Mouse (Mus musculus) intestine, embryonic 16.5 days (tissue): ENCODE results near the gene Trim12c. TPM values are rescaled to one million over a fixed set of nuclear protein-coding genes. Genes with fewer than 3 reads are reported as not detected.
"Not testable (repeated sequence)": the region's sequence is repeated elsewhere in the genome, so short reads cannot be mapped to it uniquely, and the experiment has no call there.

Experiments used
- ATAC-seq: fragments of 200-750 bp; cut with Nextera tagmentation; 2 replicates; pipeline ENCODE4 v1.8.0; 2017; ENCODE audit warnings: moderate TSS enrichment, moderate library complexity
- H3K27ac ChIP-seq: fragments of 300-500 bp; sonication (generic); 2 replicates; pipeline ENCODE4 v1.5.1; 2014; ENCODE audit warnings: mild to moderate bottlenecking, low read length
- H3K27me3 ChIP-seq: fragments of 300-500 bp; sonication (generic); replicated peaks from 2 replicates; pipeline ENCODE4 v1.6.1; 2014; ENCODE audit warnings: low read length, control low read depth, mixed read lengths; ENCODE audit not compliant: control insufficient read depth, insufficient read depth
- H3K36me3 ChIP-seq: fragments of 300-500 bp; sonication (generic); 2 replicates; pipeline ENCODE4 v1.6.1; 2014; ENCODE audit warnings: low read length, control low read depth; ENCODE audit not compliant: control insufficient read depth, insufficient read depth
- H3K4me1 ChIP-seq: fragments of 300-500 bp; sonication (generic); 2 replicates; pipeline ENCODE4 v1.6.1; 2014; ENCODE audit warnings: low read length, control low read depth, mixed read lengths; ENCODE audit not compliant: control insufficient read depth, insufficient read depth
- H3K4me2 ChIP-seq: fragments of 300-500 bp; sonication (generic); 2 replicates; pipeline ENCODE4 v1.6.1; 2014; ENCODE audit warnings: low read depth, low read length, control low read depth
- H3K4me3 ChIP-seq: fragments of 300-500 bp; sonication (generic); 2 replicates; pipeline ENCODE4 v1.5.1; 2014; ENCODE audit warnings: mild to moderate bottlenecking, low read length
- H3K9ac ChIP-seq: fragments of 300-500 bp; sonication (generic); 2 replicates; pipeline ENCODE4 v1.6.1; 2014; ENCODE audit warnings: low read depth, low read length
- H3K9me3 ChIP-seq: fragments of 300-500 bp; sonication (generic); 2 replicates; pipeline ENCODE4 v1.6.1; 2016; ENCODE audit warnings: low read length, control low read depth; ENCODE audit not compliant: control insufficient read depth
- WGBS: fragments of 180-500 bp; shearing (Covaris S2); extraction: QIAGEN DNeasy Blood & Tissue Kit; methylation state at CpG from one replicate; pipeline ENCODE4 v1.1.7; 2014; 5-methylcytosine and 5-hydroxymethylcytosine counted together
- polyA plus RNA-seq: library from polyadenylated mRNA; unstranded; fragments of >200 nt; fragmentation: Nextera tagmentation; extraction: Ambion mirVana; gene quantifications from 2 replicates; pipeline ENCODE4 v1.2.1, GENCODE M21; 2015

The Trim12c gene
- polyA plus RNA-seq = 1.9 and 2.5 TPM in 2 replicates

- Histone ChIP-seq H3K27ac (0 out of 2 replicates have a peak within 1 kb of the TSS, but pooled peaks have one; percentile 28), H3K4me1 (0 out of 2 replicates have a peak, but pooled peaks cover 3% of the 10 kb centered on the region), H3K9ac (peak within 1 kb of the TSS; percentile 56), H3K4me3 (peak within 1 kb of the TSS; percentile 52), H3K9me3 (no peaks in the 10 kb centered on the region), H3K27me3 (no peaks in the 10 kb centered on the region), H3K4me2 (peak within 1 kb of the TSS; percentile 50), H3K36me3 (no peaks in the 10 kb centered on the region)
- peak; percentile 100 for ATAC-seq
- 3% methylated on average over 14 of the region's 14 CpGs for WGBS
Measured at GRCm38 (mm10) chr7:104352717-104353599, at the start of gene Trim12c. Gene Trim12c, minus strand, starts transcription at chr7:104353362.

GRCm38 (mm10) chr7:104401140-104401539 lies 48.0 kb upstream of the Trim12c start:
- no peaks in the 10 kb centered on the region for H3K9me3 ChIP-seq
- no peaks in the 10 kb centered on the region for H3K27me3 ChIP-seq
- no peak overlapping the region for H3K27ac ChIP-seq
- H3K4me3 ChIP-seq = no peak overlapping the region
- H3K9ac ChIP-seq = no peak overlapping the region
- ATAC-seq = no peak
- H3K36me3 ChIP-seq = no peaks in the 10 kb centered on the region
- no peak overlapping the region for H3K4me2 ChIP-seq
- no peaks in the 10 kb centered on the region for H3K4me1 ChIP-seq

- 81% methylated on average over 1 of the region's 1 CpGs for WGBS
- Histone ChIP-seq H3K4me1 (no peaks in the 10 kb centered on the region), H3K4me2 (no peak within 1 kb of the TSS), H3K9me3 (no peaks in the 10 kb centered on the region), H3K9ac (no peak within 1 kb of the TSS), H3K27ac (no peak within 1 kb of the TSS), H3K36me3 (no peaks in the 10 kb centered on the region), H3K4me3 (no peak within 1 kb of the TSS), H3K27me3 (no peaks in the 10 kb centered on the region)
- no peak for ATAC-seq
Measured at GRCm38 (mm10) chr7:104400698-104401097, 47.5 kb upstream of the Trim12c start, which contains the start of gene Trim30c. Gene Trim30c, minus strand, starts transcription at chr7:104400837.

GRCm38 (mm10) chr7:104398492-104398891 lies 45.3 kb upstream of the Trim12c start:
- no peak for ATAC-seq
- no peak overlapping the region for H3K4me2 ChIP-seq
- H3K27ac ChIP-seq = no peak overlapping the region
- WGBS = 69% methylated on average over 1 of the region's 1 CpGs
- no peaks in the 10 kb centered on the region for H3K36me3 ChIP-seq
- no peak overlapping the region for H3K9ac ChIP-seq
- H3K9me3 ChIP-seq = no peaks in the 10 kb centered on the region
- H3K4me1 ChIP-seq = no peaks in the 10 kb centered on the region
- no peaks in the 10 kb centered on the region for H3K27me3 ChIP-seq
- no peak overlapping the region for H3K4me3 ChIP-seq

- 64% methylated on average over 1 of the region's 1 CpGs for WGBS
- ATAC-seq = no peak
- Histone ChIP-seq H3K4me2 (no peak within 1 kb of the TSS), H3K27ac (no peak within 1 kb of the TSS), H3K36me3 (no peaks in the 10 kb centered on the region), H3K9me3 (no peaks in the 10 kb centered on the region), H3K4me1 (no peaks in the 10 kb centered on the region), H3K9ac (no peak within 1 kb of the TSS), H3K27me3 (no peaks in the 10 kb centered on the region), H3K4me3 (no peak within 1 kb of the TSS)
Measured at GRCm38 (mm10) chr7:104369736-104370414, 16.7 kb upstream of the Trim12c start, which contains the start of gene Trim30b. Gene Trim30b, minus strand, starts transcription at chr7:104369884.

- H3K27ac ChIP-seq = no peak overlapping the region
- no peaks in the 10 kb centered on the region for H3K27me3 ChIP-seq
- no peak overlapping the region for H3K4me2 ChIP-seq
- no peak overlapping the region for H3K9ac ChIP-seq
- ATAC-seq = no peak
- no peak overlapping the region for H3K4me3 ChIP-seq
- no peaks in the 10 kb centered on the region for H3K9me3 ChIP-seq
- H3K4me1 ChIP-seq = no peaks in the 10 kb centered on the region
- H3K36me3 ChIP-seq = no peaks in the 10 kb centered on the region
Measured at GRCm38 (mm10) chr7:104366339-104366738, 13.2 kb upstream of the Trim12c start.

GRCm38 (mm10) chr7:104353600-104353967 lies 422 bp upstream of the Trim12c start:
- H3K4me1 ChIP-seq = 0 out of 2 replicates have a peak, but pooled peaks cover 3% of the 10 kb centered on the region
- 78% methylated on average over 2 of the region's 2 CpGs for WGBS
- peak; percentile 30; the same call in 1 of the 2 replicates for ATAC-seq
- H3K27me3 ChIP-seq = no peaks in the 10 kb centered on the region
- H3K4me3 ChIP-seq = peak overlapping the region; percentile 16; the same call in 1 of the 2 replicates
- no peak overlapping the region for H3K27ac ChIP-seq
- H3K36me3 ChIP-seq = no peaks in the 10 kb centered on the region
- no peak overlapping the region for H3K9ac ChIP-seq
- H3K4me2 ChIP-seq = peak overlapping the region; percentile 9; the same call in 1 of the 2 replicates
- no peaks in the 10 kb centered on the region for H3K9me3 ChIP-seq

GRCm38 (mm10) chr7:104348043-104348442 lies 5.1 kb downstream of the Trim12c start:
- 78% methylated on average over 4 of the region's 4 CpGs for WGBS
- not testable (repeated sequence) for H3K9ac ChIP-seq, H3K9me3 ChIP-seq, H3K4me2 ChIP-seq, H3K4me1 ChIP-seq, H3K27me3 ChIP-seq, ATAC-seq, H3K36me3 ChIP-seq, H3K4me3 ChIP-seq, H3K27ac ChIP-seq

- H3K36me3 ChIP-seq, H3K4me3 ChIP-seq, H3K9ac ChIP-seq, H3K27me3 ChIP-seq, H3K9me3 ChIP-seq, H3K27ac ChIP-seq, H3K4me1 ChIP-seq, H3K4me2 ChIP-seq, ATAC-seq: not testable (repeated sequence)
- WGBS = 90% methylated on average over 2 of the region's 4 CpGs
Measured at GRCm38 (mm10) chr7:104340744-104341143, 12.4 kb downstream of the Trim12c start.
